26 mouse cellular contexts compared by ENCODE assay signal in the genomic region with DNA sequence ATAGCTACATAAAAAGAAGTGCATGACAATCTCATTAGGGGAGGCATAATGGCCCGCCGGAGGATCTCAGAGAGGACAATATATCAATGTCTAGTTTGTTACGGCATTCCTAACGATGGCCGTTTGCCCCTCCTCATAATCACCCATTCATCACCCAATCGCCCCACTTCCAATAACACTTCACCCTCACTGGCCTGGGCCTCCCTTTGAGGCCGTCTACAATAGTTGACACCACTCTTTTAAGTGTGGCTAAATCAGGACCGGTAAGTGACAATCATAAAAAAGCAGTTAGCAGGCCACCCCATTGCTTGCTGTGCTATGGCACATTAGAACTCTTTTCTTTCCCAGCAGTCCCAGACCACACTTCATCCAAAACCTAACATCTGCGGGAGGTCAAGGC.
DNase-seq lines count a peak whose midpoint lies in the region; ATAC-seq and TF ChIP-seq lines count a peak whose summit lies in the region.
"Had no signal": no experiment of that assay in that cellular context is flagged by ENCODE, and none has a peak within 500 bp of the region (broad histone marks: within the 10 kb centered on the region; RNA-seq: fewer than 3 reads in every experiment).

No protein-coding gene starts in this region.

- H3K27ac ChIP-seq in hindbrain, embryonic 12.5 days, result no peak overlapping the region
- no peak overlapping the region for H3K27ac ChIP-seq in hindbrain, embryonic 16.5 days (ENCODE audit: low read depth, low read length)
- H3K27ac ChIP-seq in neural tube, embryonic 11.5 days (ENCODE audit: low read depth, low read length), result no peak overlapping the region
- H3K27ac ChIP-seq: embryonic facial prominence, embryonic 13.5 days; heart, embryonic 13.5 days; kidney, embryonic 15.5 days; limb, embryonic 12.5 days; liver, embryonic 12.5 days had no signal

- WGBS in hindbrain, embryonic 12.5 days, result 28% methylated on average over 9 of the region's 9 CpGs
- WGBS in hindbrain, embryonic 16.5 days, result 25% methylated on average over 9 of the region's 9 CpGs
- 3% methylated on average over 9 of the region's 9 CpGs for WGBS in neural tube, embryonic 11.5 days

- TF ChIP-seq CTCF in brain, embryonic 14.5 days (IDR thresholded peaks at IDR 0.05; ENCODE audit: borderline replicate concordance, extremely low read depth, insufficient read depth, insufficient read length), result no peak

- no peaks in the 10 kb centered on the region for H3K9me3 ChIP-seq in hindbrain, embryonic 12.5 days (replicated peaks)
- H3K9me3 ChIP-seq in hindbrain, embryonic 16.5 days (ENCODE audit: control insufficient read depth, low read length), result no peaks in the 10 kb centered on the region
- H3K9me3 ChIP-seq in neural tube, embryonic 11.5 days (ENCODE audit: control insufficient read depth, low read length), result no peaks in the 10 kb centered on the region
- H3K9me3 ChIP-seq: embryonic facial prominence, embryonic 13.5 days; forebrain, embryonic 13.5 days; heart, embryonic 13.5 days; kidney, embryonic 15.5 days; limb, embryonic 12.5 days; liver, embryonic 12.5 days; neural tube, embryonic 13.5 days had no signal

- H3K9ac ChIP-seq in hindbrain, embryonic 12.5 days, result no peak overlapping the region
- H3K9ac ChIP-seq in hindbrain, embryonic 16.5 days (ENCODE audit: low read depth, low read length), result no peak overlapping the region
- no peak overlapping the region for H3K9ac ChIP-seq in neural tube, embryonic 11.5 days (ENCODE audit: low read length)
- H3K9ac ChIP-seq: embryonic facial prominence, embryonic 13.5 days; forebrain, embryonic 13.5 days; heart, embryonic 13.5 days; kidney, embryonic 15.5 days; limb, embryonic 12.5 days; liver, embryonic 12.5 days; neural tube, embryonic 13.5 days had no signal

- peaks cover 42% of the 10 kb centered on the region for H3K27me3 ChIP-seq in hindbrain, embryonic 12.5 days
- no peaks in the 10 kb centered on the region for H3K27me3 ChIP-seq in hindbrain, embryonic 16.5 days (replicated peaks; ENCODE audit: control insufficient read depth, insufficient read depth, low read length)
- peaks cover 25% of the 10 kb centered on the region for H3K27me3 ChIP-seq in neural tube, embryonic 11.5 days (ENCODE audit: control insufficient read depth, insufficient read depth, low read length)
- H3K27me3 ChIP-seq: embryonic facial prominence, embryonic 13.5 days; heart, embryonic 13.5 days; kidney, embryonic 15.5 days; liver, embryonic 12.5 days had no signal

- no peaks in the 10 kb centered on the region for H3K36me3 ChIP-seq in hindbrain, embryonic 12.5 days
- H3K36me3 ChIP-seq in hindbrain, embryonic 16.5 days (ENCODE audit: control insufficient read depth, insufficient read depth, low read length), result no peaks in the 10 kb centered on the region
- no peaks in the 10 kb centered on the region for H3K36me3 ChIP-seq in neural tube, embryonic 11.5 days (ENCODE audit: control insufficient read depth, insufficient read depth, low read length)
- H3K36me3 ChIP-seq: embryonic facial prominence, embryonic 13.5 days; heart, embryonic 13.5 days; kidney, embryonic 15.5 days; limb, embryonic 12.5 days; liver, embryonic 12.5 days; neural tube, embryonic 13.5 days had no signal

- no peak overlapping the region for H3K4me3 ChIP-seq in hindbrain, embryonic 12.5 days
- no peak overlapping the region for H3K4me3 ChIP-seq in hindbrain, embryonic 16.5 days (ENCODE audit: low read length)
- no peak overlapping the region for H3K4me3 ChIP-seq in neural tube, embryonic 11.5 days (ENCODE audit: low read depth, low read length)
- H3K4me3 ChIP-seq: embryonic facial prominence, embryonic 13.5 days; erythroblast, embryonic 14.5 days; forebrain, embryonic 13.5 days; heart, embryonic 13.5 days; kidney, embryonic 15.5 days; limb, embryonic 12.5 days; liver, embryonic 12.5 days; neural tube, embryonic 13.5 days had no signal

- peak; percentile 30 for DNase-seq in brain, embryonic 14.5 days (ENCODE audit: low read depth)
- peak; percentile 57 for DNase-seq in embryo, embryonic 11 days
- peak; percentile 52 for DNase-seq in neural tube, embryonic 11.5 days (ENCODE audit: low spot score)
- no peak for DNase-seq in cerebellum, postnatal 14 days
- no peak for DNase-seq in gastrocnemius, adult 18-20 months (ENCODE audit: low spot score)
- DNase-seq: adrenal gland, postnatal 25 days; cerebellum, adult 9-10 months; gastrocnemius, postnatal 10 days; heart, adult 18-20 months; heart, postnatal 14 days; kidney, postnatal 36 days; layer of hippocampus, postnatal 36 days; lung, adult 18-20 months; lung, postnatal 10 days; right cerebral cortex, postnatal 14 days had no signal

- H3K4me1 ChIP-seq in hindbrain, embryonic 12.5 days, result peaks cover 42% of the 10 kb centered on the region
- H3K4me1 ChIP-seq in hindbrain, embryonic 16.5 days (ENCODE audit: control insufficient read depth, insufficient read depth, low read depth, low read length), result peaks cover 14% of the 10 kb centered on the region
- peaks cover 31% of the 10 kb centered on the region for H3K4me1 ChIP-seq in neural tube, embryonic 11.5 days (ENCODE audit: control insufficient read depth, insufficient read depth, low read length)
- H3K4me1 ChIP-seq: embryonic facial prominence, embryonic 13.5 days; heart, embryonic 13.5 days; liver, embryonic 12.5 days had no signal

- no peak overlapping the region for H3K4me2 ChIP-seq in hindbrain, embryonic 12.5 days (replicated peaks)
- H3K4me2 ChIP-seq in hindbrain, embryonic 16.5 days (ENCODE audit: low read length), result no peak overlapping the region
- no peak overlapping the region for H3K4me2 ChIP-seq in neural tube, embryonic 11.5 days (ENCODE audit: low read depth)
- H3K4me2 ChIP-seq: embryonic facial prominence, embryonic 13.5 days; forebrain, embryonic 13.5 days; heart, embryonic 13.5 days; kidney, embryonic 15.5 days; limb, embryonic 12.5 days; liver, embryonic 12.5 days; neural tube, embryonic 13.5 days had no signal

- TF ChIP-seq POLR2A in brain, embryonic 14.5 days (IDR thresholded peaks at IDR 0.05; ENCODE audit: borderline replicate concordance, extremely low read depth, insufficient read depth, insufficient read length, poor library complexity, severe bottlenecking), result no peak

- peak; percentile 58; the same call in 1 of the 2 replicates for ATAC-seq in hindbrain, embryonic 12.5 days (ENCODE audit: low FRiP score)
- no peak for ATAC-seq in hindbrain, embryonic 16.5 days
- peak; percentile 74 for ATAC-seq in neural tube, embryonic 11.5 days (ENCODE audit: insufficient read depth, low FRiP score, low TSS enrichment)
- ATAC-seq: forebrain, embryonic 13.5 days; intestine, postnatal 0 days; liver, embryonic 12.5 days had no signal

Comparison
In these comparisons a context has a peak if more than half of its experiments do, and no peak if none do; other contexts are left out.
1. DNase-seq: peak in brain, embryonic 14.5 days (single experiment), embryo, embryonic 11 days (single experiment) and neural tube, embryonic 11.5 days (single experiment); none in cerebellum, postnatal 14 days (0 of 2) and gastrocnemius, adult 18-20 months (single experiment).